Mouse (Mus musculus) left cerebral cortex, postnatal 10 days (tissue): ENCODE results near the gene Myl3. TPM values are rescaled to one million over a fixed set of nuclear protein-coding genes. Genes with fewer than 3 reads are reported as not detected.

Source experiments
- DNase-seq, 2 experiments: peaks; one replicate each; pipeline ENCODE4 v3.0.0; 2021 to 2022; ENCODE audit warnings: low spot score in 2 of 2, mixed read lengths in 1 of 2; ENCODE audit errors: extremely low spot score in 1 of 2
- intact Hi-C: fragments of 180-260 bp; cut with DNase I; formaldehyde crosslinking; loops from one replicate; pipeline ENCODE4 v1.15.1; 2025
- total RNA-seq, 2 experiments: library from RNA; stranded (reverse); gene quantifications; 2 replicates each; pipeline ENCODE4 v1.2.3; 2021

The Myl3 gene
- total RNA-seq = under 1 TPM; 0.39 to 0.56 TPM

DNA sequence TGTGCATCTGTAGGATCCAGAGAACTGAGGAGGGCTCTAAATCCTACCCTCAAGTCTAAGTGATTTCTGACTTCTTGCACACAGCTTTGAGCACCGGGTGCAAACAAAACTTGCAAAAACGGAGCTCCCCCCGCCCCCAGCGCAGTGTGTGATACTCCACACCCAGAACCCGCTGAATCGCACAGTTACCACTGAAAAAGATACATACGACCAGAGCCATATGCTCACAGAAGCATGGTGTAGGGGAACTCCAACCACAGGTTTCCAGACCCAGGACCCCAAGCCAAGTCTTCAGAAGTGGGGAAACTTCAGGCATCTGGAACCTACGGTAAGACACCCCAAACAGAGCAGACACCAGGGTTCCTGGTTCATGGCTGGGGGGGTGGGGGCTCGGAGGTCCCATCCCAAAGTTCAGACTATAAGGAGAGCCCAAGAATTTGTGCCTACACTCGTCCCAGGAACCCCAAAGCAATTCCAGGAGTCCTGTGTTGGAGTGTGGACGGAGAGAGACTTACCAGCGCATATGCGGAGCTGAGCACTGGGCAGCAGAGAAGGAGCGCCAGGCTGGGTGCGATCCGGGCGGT, at the start of gene Myl3:
Myl3 (plus strand) TSS at position 151 of the 584 bp plus-strand sequence.
- no peak for DNase-seq
- intact Hi-C loops = no loop called here

DNA sequence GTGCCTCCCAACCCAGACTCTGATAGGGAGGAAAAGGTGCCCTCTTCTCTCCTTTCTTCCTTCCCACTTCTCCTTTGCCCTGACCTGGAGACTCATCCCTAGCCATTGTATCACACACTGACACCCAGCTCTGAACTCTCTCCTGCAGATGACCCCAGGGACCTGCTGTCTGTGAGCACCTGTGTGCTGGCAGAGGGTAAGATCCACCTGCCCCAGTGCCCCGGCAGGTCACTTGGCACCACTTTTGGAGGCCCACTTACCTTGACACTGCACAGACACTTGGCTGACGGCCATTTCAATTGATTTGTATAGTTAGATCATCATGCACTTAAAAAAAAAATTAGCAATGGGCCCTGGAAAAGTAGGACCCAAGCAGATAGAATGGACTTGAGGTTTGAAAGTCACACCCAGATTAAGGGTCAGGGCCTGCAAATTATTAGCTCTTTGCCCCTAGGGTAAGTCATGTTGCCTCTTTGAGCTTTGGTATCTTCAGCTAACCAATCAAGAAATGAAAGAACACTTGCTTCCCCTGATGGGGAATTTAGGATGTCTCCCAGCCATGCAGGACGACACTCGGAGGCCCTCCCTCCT, 46.4 kb upstream of the Myl3 start:
- intact Hi-C loops = no loop called here
- DNase-seq = no peak

DNA sequence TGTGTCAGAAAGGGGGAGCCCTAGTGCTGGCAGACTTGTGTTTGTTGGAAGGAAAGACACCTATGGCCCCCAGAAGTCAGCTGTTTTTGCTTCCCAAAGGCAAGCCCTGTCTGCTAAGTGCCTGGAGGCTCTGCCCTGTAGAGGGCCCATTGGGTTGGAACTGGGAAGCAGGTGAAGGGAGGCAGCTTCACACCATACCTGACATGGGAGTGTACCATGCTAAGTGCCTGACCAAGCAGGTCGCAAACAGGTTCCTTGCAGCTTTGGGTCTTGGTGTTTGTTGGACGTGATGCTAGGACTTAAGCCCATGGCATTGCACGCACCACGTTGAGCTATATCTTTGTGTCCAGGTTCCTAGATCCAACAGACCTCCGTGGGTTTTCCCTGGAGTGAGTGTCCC, 45.2 kb upstream of the Myl3 start:
- intact Hi-C loops = no loop called here
- no peak for DNase-seq

DNA sequence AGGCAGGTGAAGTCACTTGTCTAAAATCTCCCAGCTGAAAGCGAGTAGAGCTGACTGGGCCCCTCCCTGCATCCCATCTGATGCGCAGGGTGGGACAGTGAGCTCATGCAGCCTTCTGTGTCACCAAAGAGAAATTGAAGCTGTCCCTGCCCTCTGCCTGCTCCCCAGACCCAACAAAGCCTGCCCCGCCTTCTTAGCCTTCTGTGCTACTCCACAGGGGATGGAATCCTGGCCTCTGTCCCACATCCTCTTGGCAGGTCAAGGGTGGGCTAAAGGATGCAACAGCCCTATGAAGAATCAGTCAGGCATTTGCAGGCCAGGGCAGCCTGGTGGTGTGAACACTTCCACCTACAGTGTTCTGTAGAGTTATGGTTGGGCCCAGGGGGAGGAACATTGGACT, 44.2 kb upstream of the Myl3 start:
- intact Hi-C loops = no loop called here
- peak in 1 of 2 experiments; percentile 87 for DNase-seq

DNA sequence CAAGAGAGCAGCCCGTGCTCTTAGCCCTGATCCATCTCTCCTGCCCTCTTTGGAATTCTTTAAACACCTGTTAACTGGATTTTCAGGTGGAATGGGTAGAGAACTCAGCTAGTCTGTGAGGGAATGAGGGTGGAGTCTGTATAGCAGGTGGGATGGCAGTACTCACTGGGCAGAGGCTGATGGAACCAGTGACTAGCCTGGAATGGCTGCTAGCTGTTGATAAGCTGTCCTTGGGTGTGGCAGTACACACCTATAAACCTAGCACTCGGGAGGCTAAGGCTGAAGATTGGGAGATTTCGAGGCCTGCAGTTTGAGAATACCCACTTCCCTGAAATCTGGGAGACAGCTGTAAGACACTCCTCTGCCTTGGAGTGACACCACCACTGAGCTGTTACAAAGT, 42.1 kb upstream of the Myl3 start:
- DNase-seq = no peak
- intact Hi-C loops = no loop called here

DNA sequence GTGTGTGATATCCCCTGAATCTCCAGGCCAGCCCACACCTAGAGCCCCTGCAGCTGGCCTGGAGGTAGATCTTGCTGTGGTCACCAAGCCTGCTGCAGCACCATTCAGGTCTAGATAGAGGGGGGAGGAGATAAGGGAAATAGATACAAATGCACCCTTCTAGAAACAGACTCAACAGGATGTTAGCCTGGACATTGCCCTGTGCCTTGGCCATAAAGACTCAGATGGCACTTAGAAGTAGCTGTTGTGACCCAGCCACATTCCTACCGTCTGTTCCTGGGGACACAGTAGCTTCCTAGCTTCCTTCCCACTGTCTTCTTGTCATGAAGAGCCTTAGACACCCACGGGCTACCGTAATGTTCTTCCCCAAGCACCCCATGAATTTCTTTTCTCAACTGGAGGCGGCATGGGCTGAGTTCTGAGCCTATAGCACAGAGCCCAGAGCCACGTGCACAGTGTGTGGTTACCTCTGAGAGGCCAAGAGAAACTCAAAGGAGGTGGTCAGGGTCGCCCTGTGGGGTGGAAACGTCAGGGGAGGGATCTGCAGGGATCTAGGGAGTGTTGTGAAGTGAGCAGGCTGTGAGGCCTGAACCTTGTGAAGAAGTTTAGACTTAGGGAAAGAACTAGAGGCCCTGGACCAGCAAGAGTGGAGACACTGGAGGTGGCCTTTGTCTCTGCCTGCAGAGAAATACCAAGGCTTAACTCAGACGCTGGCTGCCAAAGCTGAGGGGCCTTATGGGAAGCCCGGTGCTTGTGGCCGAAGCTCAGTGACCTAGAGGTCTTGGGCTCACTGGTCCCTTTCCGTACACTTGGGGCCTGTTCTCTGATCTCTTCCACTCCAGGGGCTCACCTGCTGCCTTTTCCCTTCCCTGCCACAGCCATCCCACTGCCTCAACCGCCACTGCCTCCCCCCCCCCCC, 40.3 kb upstream of the Myl3 start:
- DNase-seq = no peak

DNA sequence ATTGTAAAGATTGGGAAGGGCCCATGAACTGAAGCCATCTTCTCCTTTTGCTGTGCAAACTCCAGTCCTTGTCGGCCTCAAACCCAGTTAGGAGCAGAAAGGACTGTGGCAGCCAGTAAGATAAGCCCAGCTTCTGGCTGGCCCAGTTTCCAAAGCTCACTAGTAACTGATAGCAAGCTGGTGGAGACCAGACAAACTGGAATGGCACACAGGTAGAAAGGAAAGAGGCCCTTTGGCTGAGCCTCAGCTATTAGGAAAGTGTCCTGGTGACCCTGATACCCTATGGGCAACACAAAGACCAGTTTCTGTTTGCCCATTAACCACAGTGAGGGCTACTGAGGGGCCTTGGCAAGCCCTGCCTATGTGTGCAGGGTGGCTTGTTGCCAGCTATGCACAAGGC, 38.8 kb upstream of the Myl3 start:
- intact Hi-C loops = loop anchor here (10.0 kb wide), 2 partner anchors 258 to 288 kb away; partner anchors contain the start of gene Ngp

More for the DNA sequence above, 40.3 kb upstream of the Myl3 start:
- intact Hi-C loops = loop anchor here (10.0 kb wide), 2 partner anchors 257 to 287 kb away; partner anchors contain the start of gene Ngp

DNA sequence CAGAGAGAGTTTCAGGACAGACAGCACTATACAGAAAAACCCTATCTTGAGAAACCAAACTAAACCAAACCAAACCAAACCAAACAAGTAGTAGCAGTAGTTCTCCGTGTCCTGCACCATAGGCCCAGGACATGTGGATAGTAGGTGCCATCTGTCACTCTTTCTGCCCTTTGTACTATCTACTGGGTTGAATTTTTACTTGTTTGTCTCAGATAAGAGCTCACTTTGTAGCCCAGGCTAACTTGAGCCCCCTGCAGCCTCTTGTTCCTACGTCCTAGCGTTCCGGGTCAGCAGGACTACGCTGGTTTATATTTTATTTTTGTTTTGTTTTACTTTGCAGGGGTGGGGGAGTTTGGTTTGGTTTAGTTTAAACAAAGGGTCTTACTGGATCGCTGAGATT, 37.7 kb upstream of the Myl3 start:
- intact Hi-C loops = loop anchor here (10.0 kb wide), 2 partner anchors 259 to 289 kb away; partner anchors contain the start of gene Ngp
- no peak for DNase-seq

More for the DNA sequence above, 38.8 kb upstream of the Myl3 start:
- DNase-seq = no peak

DNA sequence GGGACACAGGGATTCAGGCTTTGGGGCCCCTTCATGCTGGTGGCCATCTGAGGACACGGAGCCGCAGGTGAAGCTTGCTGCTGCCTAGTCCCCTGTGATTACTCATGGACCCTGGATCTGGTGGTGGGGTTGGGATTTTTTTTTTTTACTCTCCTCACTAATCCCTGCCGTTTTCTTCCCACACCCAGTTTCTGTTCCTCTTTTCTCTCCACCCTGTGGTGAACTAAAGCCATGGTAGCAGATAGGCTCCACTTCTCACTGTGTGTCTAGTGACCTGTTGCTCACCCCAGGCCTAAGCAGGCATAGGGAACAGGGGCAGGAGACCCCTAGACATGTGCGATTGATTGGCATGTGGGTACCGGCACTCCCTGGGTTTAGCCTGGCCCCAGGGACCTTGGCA, 34.9 kb upstream of the Myl3 start:
- intact Hi-C loops = loop anchor here (10.0 kb wide), 2 partner anchors 262 to 292 kb away; partner anchors contain the start of gene Ngp
- DNase-seq = no peak

DNA sequence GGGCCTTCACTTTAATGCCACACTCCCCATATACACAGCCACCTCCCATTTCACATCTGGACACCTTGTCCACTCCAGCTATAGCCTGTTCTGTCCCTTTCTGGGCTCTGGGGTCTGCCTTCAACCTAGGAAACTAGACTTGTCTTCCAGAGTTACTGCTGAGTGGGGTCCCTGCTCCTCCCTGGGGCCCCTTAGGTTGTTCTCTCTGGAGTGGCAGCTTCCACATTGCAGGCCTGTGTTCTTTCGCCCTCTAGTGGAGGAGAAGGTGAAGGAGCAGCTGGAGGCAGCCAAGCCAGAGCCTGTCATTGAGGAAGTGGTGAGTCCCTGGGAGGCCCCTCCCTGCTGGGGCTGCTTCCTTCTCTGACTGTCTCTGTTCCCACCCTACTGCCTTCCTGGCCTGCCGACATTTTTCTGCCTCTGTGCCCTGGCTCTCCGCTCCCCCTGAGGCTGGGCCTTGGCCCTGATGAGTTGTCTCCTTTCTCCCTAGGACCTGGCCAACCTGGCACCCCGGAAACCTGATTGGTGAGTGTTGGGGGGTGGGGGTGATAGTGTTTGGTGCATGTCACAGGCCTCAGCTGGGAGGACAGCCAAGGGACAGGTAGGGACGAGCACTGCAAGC, 31.9 kb upstream of the Myl3 start:
- peak; percentile 78 to 87 for DNase-seq
- intact Hi-C loops = loop anchor here (1.0 to 10.0 kb wide), 3 partner anchors 74 to 295 kb away; partner anchors contain the start of gene Ngp

DNA sequence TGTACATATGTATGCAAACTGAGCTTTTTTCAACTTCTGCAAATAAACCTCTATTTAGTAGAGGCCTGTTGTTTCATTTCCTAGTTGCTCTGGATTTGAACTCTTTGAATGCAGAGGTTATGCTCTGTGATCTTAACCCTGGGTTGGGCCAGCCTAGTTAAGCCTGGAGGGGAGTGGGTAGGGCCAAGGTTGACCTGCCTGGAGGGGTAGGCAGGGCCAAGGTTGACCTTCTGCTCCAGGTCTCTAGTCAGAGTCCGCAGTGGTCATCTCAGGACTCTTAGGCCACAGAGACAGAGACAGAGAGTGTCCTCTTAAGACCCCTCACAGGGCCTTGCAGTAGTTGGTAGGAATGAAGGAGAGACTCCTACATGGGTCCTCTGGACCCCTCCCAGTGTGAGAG, 30.1 kb upstream of the Myl3 start:
- DNase-seq = no peak
- intact Hi-C loops = no loop called here

DNA sequence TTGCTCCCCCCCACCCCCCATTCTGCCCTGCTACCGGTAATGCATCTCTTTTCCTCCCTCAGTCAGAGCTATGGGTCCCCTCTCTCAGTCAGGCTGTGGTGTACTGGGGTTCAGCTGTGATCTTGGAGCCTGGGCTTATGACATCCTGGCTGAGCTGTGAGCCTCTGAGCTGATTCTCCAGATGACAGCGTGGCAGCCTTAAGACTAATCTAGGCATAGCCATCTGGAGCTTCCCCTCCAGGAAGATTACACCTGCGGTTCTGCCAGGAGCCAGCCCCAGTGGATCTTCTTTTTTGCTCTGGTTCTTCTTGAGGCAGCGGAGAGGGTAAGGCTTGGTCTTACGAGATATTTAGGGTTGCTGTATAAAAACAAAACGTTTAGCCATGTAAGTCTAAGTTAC, 29.7 kb upstream of the Myl3 start:
- intact Hi-C loops = no loop called here
- no peak for DNase-seq

DNA sequence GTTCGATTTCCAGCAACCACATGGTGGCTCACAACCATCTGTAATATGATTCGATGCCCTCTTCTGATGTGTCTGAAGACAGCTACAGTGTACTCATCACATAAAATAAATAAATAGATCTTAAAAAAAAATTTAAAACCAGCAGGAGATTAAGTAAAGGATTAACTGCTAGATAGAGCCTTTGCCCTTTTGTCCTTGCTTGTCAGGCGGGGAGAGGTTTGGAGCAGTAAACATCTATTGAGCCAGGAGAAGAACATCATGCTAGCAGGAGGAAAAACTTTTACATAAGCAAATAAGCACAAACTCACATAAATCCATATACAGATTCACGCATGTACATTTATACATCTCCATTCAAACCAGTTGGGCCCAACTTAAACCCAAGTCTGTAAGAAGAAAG, 29.1 kb upstream of the Myl3 start:
- intact Hi-C loops = no loop called here
- no peak for DNase-seq

DNA sequence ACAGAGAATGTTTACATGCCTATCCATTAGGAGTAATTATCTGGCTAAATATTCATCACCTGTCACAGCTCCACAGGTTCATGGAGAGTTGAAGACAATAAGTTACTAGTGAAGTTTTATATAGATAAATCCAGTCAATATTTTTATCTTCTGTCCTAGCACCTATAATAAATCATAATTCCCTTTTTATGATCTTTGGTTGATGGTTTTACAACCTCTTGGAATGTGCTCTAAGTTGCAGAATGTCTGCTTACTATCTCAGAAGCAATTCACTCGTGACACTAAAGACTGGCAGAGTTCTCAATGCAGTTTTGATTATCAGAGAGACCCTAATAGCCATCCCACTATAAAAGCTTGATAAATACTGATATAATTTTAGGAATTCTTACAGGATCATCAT, 28.3 kb upstream of the Myl3 start:
- DNase-seq = no peak
- intact Hi-C loops = no loop called here

DNA sequence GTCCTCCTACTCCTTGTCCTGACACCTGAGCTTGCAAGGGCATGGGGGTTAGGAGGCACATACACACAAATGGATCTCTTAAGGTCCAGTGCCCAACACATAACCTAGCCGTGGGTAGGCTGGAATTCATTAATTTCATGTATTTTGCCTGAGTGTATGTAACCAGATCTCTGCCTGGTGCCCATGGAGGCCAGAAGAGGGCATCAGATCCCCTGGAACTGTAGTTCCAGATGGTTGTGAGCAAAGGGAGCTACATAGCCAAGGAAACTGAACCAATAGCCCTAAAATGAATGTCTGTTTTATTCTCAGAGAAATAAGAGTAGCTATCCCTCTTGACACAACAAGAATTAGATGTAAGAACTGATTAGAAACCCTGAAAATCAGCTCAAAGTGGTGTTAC, 26.2 kb upstream of the Myl3 start:
- DNase-seq = no peak
- intact Hi-C loops = loop anchor here (5.0 kb wide), 1 partner anchor 157 kb away; no protein-coding TSS in a partner anchor

DNA sequence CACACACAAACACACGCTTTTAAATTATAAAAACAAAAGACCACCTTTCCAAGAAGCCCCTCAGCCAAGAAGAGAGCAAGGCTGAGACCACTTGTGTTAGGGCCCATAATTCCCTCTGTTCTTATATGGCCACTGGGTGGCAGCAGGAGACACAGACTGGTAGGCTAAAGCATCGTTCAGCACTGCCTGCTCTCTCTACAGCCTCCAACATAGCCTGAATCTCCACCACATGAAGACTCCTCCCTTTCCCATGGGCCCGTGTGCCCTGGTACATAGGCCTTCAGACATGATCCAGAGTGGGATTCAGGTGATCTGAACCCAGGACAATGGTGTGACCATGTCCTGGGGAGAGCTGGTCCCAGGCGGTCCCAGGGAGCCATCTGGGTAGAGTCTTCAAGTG, 24.9 kb upstream of the Myl3 start:
- intact Hi-C loops = loop anchor here (1.0 to 5.0 kb wide), 2 partner anchors 65 to 156 kb away; no protein-coding TSS in a partner anchor
- DNase-seq = peak; percentile 73 to 74

DNA sequence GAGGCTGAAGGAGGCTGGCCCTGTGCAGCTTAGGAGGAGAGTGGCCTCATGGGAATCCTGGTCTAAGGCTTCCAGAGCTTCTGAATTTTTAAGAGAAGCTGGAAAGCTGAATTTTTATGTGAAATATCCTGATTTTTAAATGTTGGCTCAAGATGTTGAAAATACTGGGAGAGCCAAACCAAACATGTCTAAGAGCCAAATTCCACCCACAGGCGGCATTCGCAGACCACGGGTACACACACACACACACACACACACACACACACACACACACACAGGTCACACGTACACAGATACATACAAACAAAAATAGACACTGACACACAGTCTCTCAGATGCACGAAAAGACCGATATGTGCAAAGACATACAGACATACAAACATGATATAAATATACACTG, 23.6 kb upstream of the Myl3 start:
- DNase-seq = no peak
- intact Hi-C loops = loop anchor here (5.0 kb wide), 1 partner anchor 154 kb away; no protein-coding TSS in a partner anchor

DNA sequence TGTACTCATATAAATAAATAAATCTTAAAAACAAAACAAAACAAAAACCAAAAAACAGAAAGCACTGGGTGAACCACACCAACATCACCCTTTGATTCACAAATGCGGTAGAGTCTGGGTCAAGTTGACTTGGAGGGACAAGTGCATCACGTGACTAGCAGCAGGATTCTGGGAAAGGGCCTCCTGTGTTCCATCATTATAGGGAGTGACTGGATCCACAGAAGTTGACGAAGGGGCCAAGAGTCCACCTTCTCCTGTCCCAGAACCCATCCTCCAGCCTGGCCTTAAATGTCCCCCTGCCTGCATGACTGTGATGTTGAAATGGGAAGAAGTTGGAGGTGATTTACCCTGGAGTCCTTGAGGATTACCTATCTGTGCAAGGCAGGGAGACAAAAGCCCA, 22.9 kb upstream of the Myl3 start:
- no peak for DNase-seq
- intact Hi-C loops = loop anchor here (5.0 kb wide), 1 partner anchor 153 kb away; no protein-coding TSS in a partner anchor

DNA sequence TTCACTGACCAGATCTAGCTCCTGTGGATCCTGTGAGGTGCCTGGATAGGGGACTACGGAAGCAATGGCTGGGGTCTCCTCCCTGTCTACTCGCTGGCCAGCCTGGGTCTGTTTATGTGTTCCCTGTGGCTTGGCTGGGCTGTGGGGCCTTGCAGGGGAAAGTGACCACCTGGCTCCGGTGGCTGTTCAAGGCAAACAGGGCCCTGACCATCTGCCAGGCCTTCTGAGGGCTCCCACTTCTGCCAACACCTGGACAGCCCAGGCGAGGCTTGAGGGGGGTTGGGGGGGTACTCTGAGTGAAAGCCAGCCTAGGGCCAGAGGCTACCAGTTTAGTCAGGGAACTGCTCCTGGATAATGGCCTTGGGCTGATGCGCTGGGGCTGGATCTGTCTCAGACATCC, 21.7 kb upstream of the Myl3 start:
- DNase-seq = no peak
- intact Hi-C loops = loop anchor here (5.0 to 10.0 kb wide), 2 partner anchors 152 to 225 kb away; partner anchors contain the start of gene Tdgf1
